Mouse (Mus musculus) C2C12 (cell line): ENCODE results near the gene Ccpg1. TPM values are rescaled to one million over a fixed set of nuclear protein-coding genes. Genes with fewer than 3 reads are reported as not detected.

Source experiments
- H3K27me3 ChIP-seq: one replicate; pipeline ENCODE4 v1.6.1; 2011; ENCODE audit not compliant: control insufficient read depth, insufficient read depth, insufficient read length
- H3K36me3 ChIP-seq: one replicate; pipeline ENCODE4 v1.6.1; 2011; ENCODE audit not compliant: control insufficient read depth, insufficient read depth
- H3K4me3 ChIP-seq: one replicate; pipeline ENCODE4 v1.5.1; 2011; ENCODE audit warnings: mild to moderate bottlenecking, control low read depth; ENCODE audit not compliant: poor library complexity, insufficient read depth, severe bottlenecking
- H3K79me2 ChIP-seq: one replicate; pipeline ENCODE4 v1.6.1; 2011; ENCODE audit not compliant: control insufficient read depth, insufficient read depth
- H3K79me3 ChIP-seq: one replicate; pipeline ENCODE4 v1.6.1; 2011; ENCODE audit warnings: low read depth, control low read depth
- H3ac ChIP-seq: one replicate; pipeline ENCODE3; 2011; ENCODE audit warnings: low read depth; ENCODE audit not compliant: control insufficient read depth, insufficient read length
- CEBPB ChIP-seq: IDR thresholded peaks from one replicate; pipeline ENCODE4 v1.6.1; 2011; ENCODE audit warnings: low read depth, mild to moderate bottlenecking, control low read depth, moderate library complexity
- CTCF ChIP-seq: IDR thresholded peaks from one replicate; pipeline ENCODE4 v1.5.1; 2011; ENCODE audit not compliant: control insufficient read depth, insufficient read depth, insufficient read length
- FOSL1 ChIP-seq: IDR thresholded peaks from one replicate; pipeline ENCODE4 v1.8.0; 2011; ENCODE audit warnings: mild to moderate bottlenecking, low read length; ENCODE audit not compliant: poor library complexity, insufficient read depth, severe bottlenecking
- MAX ChIP-seq: IDR thresholded peaks from one replicate; pipeline ENCODE4 v1.6.1; 2011; ENCODE audit warnings: mild to moderate bottlenecking, control low read depth
- MYOD1 ChIP-seq: IDR thresholded peaks from one replicate; pipeline ENCODE4 v1.6.1; 2011; ENCODE audit warnings: low read depth; ENCODE audit not compliant: control insufficient read depth, insufficient read length
- MYOG ChIP-seq: IDR thresholded peaks from one replicate; pipeline ENCODE4 v1.6.1; 2011; ENCODE audit not compliant: control insufficient read depth, insufficient read length; ENCODE audit errors: extremely low read depth
- USF1 ChIP-seq: IDR thresholded peaks from one replicate; pipeline ENCODE4 v1.6.1; 2011; ENCODE audit warnings: low read depth, mild to moderate bottlenecking, control low read depth, moderate library complexity
- polyA plus RNA-seq: library from polyadenylated mRNA; unstranded; fragments of >200 nt; fragmentation: generic; extraction: Trizol; gene quantifications from one replicate; pipeline ENCODE4 v1.2.1, GENCODE M21; 2012; ENCODE audit warnings: missing spikeins

Ccpg1 gene
- polyA plus RNA-seq, 1 experiment = 3.5 TPM

GRCm38 (mm10) chr9:72949572-72949971 lies 35.7 kb upstream of the Ccpg1 start:
- Histone ChIP-seq H3ac (no peak overlapping the region), H3K79me3 (no peaks in the 10 kb centered on the region), H3K79me2 (no peaks in the 10 kb centered on the region), H3K4me3 (no peak overlapping the region), H3K27me3 (peaks cover 15% of the 10 kb centered on the region), H3K36me3 (no peaks in the 10 kb centered on the region)
- TF ChIP-seq MAX (no peak), USF1 (no peak), CEBPB (no peak), FOSL1 (no peak), MYOG (no peak), CTCF (no peak), MYOD1 (no peak)

GRCm38 (mm10) chr9:72954746-72955145 lies 30.5 kb upstream of the Ccpg1 start:
- Histone ChIP-seq H3K79me2 (no peaks in the 10 kb centered on the region), H3ac (no peak overlapping the region), H3K4me3 (no peak overlapping the region), H3K36me3 (no peaks in the 10 kb centered on the region), H3K27me3 (peaks cover 11% of the 10 kb centered on the region), H3K79me3 (no peaks in the 10 kb centered on the region)
- TF ChIP-seq MYOG = no peak
- TF ChIP-seq USF1 = no peak
- TF ChIP-seq CEBPB = no peak
- no peak for TF ChIP-seq MAX
- no peak for TF ChIP-seq MYOD1
- no peak for TF ChIP-seq CTCF
- no peak for TF ChIP-seq FOSL1

- Histone ChIP-seq H3K36me3 (no peaks in the 10 kb centered on the region), H3ac (no peak overlapping the region), H3K27me3 (peaks cover 9% of the 10 kb centered on the region), H3K79me2 (no peaks in the 10 kb centered on the region), H3K79me3 (no peaks in the 10 kb centered on the region), H3K4me3 (no peak overlapping the region)
- TF ChIP-seq MAX = no peak
- no peak for TF ChIP-seq CEBPB
- peak; percentile 45 for TF ChIP-seq CTCF
- TF ChIP-seq FOSL1 = no peak
- TF ChIP-seq USF1 = no peak
- TF ChIP-seq MYOG = no peak
- no peak for TF ChIP-seq MYOD1
These were observed 29.7 kb upstream of the Ccpg1 start for GRCm38 (mm10) chr9:72955546-72955945.

GRCm38 (mm10) chr9:72958521-72959450 lies 26.4 kb upstream of the Ccpg1 start, which contains the start of the genes Dyx1c1 and Gm44503:
Dyx1c1 (plus strand) TSS chr9:72958785.
Gm44503 (plus strand) TSS chr9:72958852.
- Histone ChIP-seq H3K79me3 (no peaks in the 10 kb centered on the region), H3K36me3 (no peaks in the 10 kb centered on the region), H3K4me3 (no peak within 1 kb of the TSS), H3K79me2 (no peaks in the 10 kb centered on the region), H3ac (no peak within 1 kb of the TSS), H3K27me3 (peaks cover 6% of the 10 kb centered on the region)
- TF ChIP-seq CTCF (no peak), MAX (no peak), FOSL1 (no peak), MYOG (no peak), USF1 (no peak), CEBPB (no peak), MYOD1 (no peak)

GRCm38 (mm10) chr9:72961346-72961745 lies 23.9 kb upstream of the Ccpg1 start:
- peaks cover 9% of the 10 kb centered on the region for H3K27me3 ChIP-seq

More at GRCm38 (mm10) chr9:72961346-72961745, 23.9 kb upstream of the Ccpg1 start:
- no peaks in the 10 kb centered on the region for H3K36me3 ChIP-seq
- TF ChIP-seq MYOG (no peak), CTCF (no peak), FOSL1 (no peak), MAX (no peak), USF1 (no peak), CEBPB (no peak), MYOD1 (no peak)
- no peaks in the 10 kb centered on the region for H3K79me3 ChIP-seq
- H3K79me2 ChIP-seq = no peaks in the 10 kb centered on the region
- H3K4me3 ChIP-seq = no peak overlapping the region
- H3ac ChIP-seq = no peak overlapping the region
